Comparison of ENCODE assay signal across 11 mouse cellular contexts in the genomic region with DNA sequence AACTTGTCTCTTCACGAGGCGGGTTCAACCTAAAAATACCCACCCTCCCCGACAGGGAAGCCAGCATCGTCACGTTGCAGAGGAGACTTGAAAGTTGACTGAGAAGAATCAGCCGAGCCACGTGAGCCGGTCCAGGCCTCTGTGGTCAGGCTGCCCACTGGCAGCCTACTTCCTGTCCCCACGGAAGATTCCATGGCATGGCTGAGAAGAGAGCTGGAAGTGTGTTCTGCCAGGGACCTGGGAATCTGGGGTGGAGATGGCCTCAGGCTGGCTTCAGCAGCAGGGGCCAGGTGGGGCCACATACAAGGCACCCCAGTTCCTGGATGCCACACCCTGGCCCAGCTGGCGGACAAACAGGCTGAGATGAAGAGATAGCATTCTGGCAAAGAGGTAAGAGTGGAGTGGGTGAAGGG. TPM values are rescaled to one million over a fixed set of nuclear protein-coding genes. Genes with fewer than 3 reads are reported as not detected.
DNase-seq lines count a peak whose midpoint lies in the region; ATAC-seq lines count a peak whose summit lies in the region.
"Had no signal": no experiment of that assay in that cellular context is flagged by ENCODE, and none has a peak within 500 bp of the region (broad histone marks: within the 10 kb centered on the region; RNA-seq: fewer than 3 reads in every experiment).

No protein-coding gene starts in this region.

- H3K36me3 ChIP-seq in heart, embryonic 12.5 days: no peaks in the 10 kb centered on the region
- H3K36me3 ChIP-seq in embryonic facial prominence, embryonic 10.5 days (replicated peaks): no peaks in the 10 kb centered on the region
- H3K36me3 ChIP-seq: liver, embryonic 15.5 days had no signal

- H3K9ac ChIP-seq in heart, embryonic 12.5 days: no peak overlapping the region
- H3K9ac ChIP-seq: embryonic facial prominence, embryonic 15.5 days; liver, embryonic 15.5 days had no signal

- H3K4me2 ChIP-seq in heart, embryonic 12.5 days: no peak overlapping the region
- H3K4me2 ChIP-seq: embryonic facial prominence, embryonic 15.5 days; liver, embryonic 15.5 days had no signal

- H3K4me3 ChIP-seq in heart, embryonic 12.5 days: no peak overlapping the region
- H3K4me3 ChIP-seq in embryonic facial prominence, embryonic 10.5 days: no peak overlapping the region
- H3K4me3 ChIP-seq: embryonic facial prominence, embryonic 15.5 days; liver, embryonic 15.5 days had no signal

- 36% methylated on average over 10 of the region's 10 CpGs for WGBS in heart, embryonic 12.5 days
- 78% methylated on average over 10 of the region's 10 CpGs for WGBS in embryonic facial prominence, embryonic 10.5 days

- no peaks in the 10 kb centered on the region for H3K27me3 ChIP-seq in heart, embryonic 12.5 days (replicated peaks)
- peaks cover 8% of the 10 kb centered on the region; the same call in 1 of the 2 replicates for H3K27me3 ChIP-seq in embryonic facial prominence, embryonic 10.5 days (replicated peaks; ENCODE audit: low read depth, poor library complexity, severe bottlenecking)

- no peaks in the 10 kb centered on the region for H3K9me3 ChIP-seq in heart, embryonic 12.5 days (replicated peaks)
- no peaks in the 10 kb centered on the region for H3K9me3 ChIP-seq in embryonic facial prominence, embryonic 10.5 days
- H3K9me3 ChIP-seq: embryonic facial prominence, embryonic 15.5 days; liver, embryonic 15.5 days had no signal

- no peak for ATAC-seq in heart, embryonic 12.5 days (ENCODE audit: insufficient number of reproducible peaks, low FRiP score)
- ATAC-seq in CD4-positive, CD25-positive, alpha-beta regulatory T cell, adult 4 months: no peak
- ATAC-seq: intestine, postnatal 0 days had no signal

- DNase-seq in heart, adult 11 months: peak; percentile 97
- peak; percentile 51 for DNase-seq in 3T3-L1 (ENCODE audit: low read depth, low spot score)
- DNase-seq in embryonic facial prominence, embryonic 10.5 days (ENCODE audit: low spot score): no peak
- DNase-seq in lung, postnatal 10 days: peak; percentile 32
- DNase-seq in spleen, adult 12 weeks (ENCODE audit: low spot score): no peak
- no peak for DNase-seq in embryo, embryonic 10.5 days (ENCODE audit: low spot score)

- peaks cover 51% of the 10 kb centered on the region for H3K4me1 ChIP-seq in heart, embryonic 12.5 days (replicated peaks)
- H3K4me1 ChIP-seq in embryonic facial prominence, embryonic 10.5 days: peaks cover 44% of the 10 kb centered on the region

- no peak overlapping the region for H3K27ac ChIP-seq in heart, embryonic 12.5 days (ENCODE audit: poor library complexity, severe bottlenecking)
- H3K27ac ChIP-seq in embryonic facial prominence, embryonic 10.5 days (replicated peaks): peak overlapping the region; percentile 75; the same call in 1 of the 2 replicates
- H3K27ac ChIP-seq: liver, embryonic 15.5 days had no signal

RNA-seq across cellular contexts. Expression of a gene that starts 3.0 kb away (rescaled TPM):
- 37.2 and 37.5 TPM in 2 replicates for polyA plus RNA-seq in heart, embryonic 12.5 days (2016; fragmentation: Nextera tagmentation; extraction: Ambion mirVana)
- 23.6 and 24.9 TPM in 2 replicates for polyA plus RNA-seq in embryonic facial prominence, embryonic 10.5 days (2016; fragmentation: Nextera tagmentation; extraction: Ambion mirVana)
- polyA plus RNA-seq in CD4-positive, CD25-positive, alpha-beta regulatory T cell, adult 4 months (2017; shearing (Covaris generic)): 10 to 100 TPM; 20.6 to 24.3 TPM

RNA-seq across cellular contexts. Expression of a gene that starts 11.8 kb away (rescaled TPM):
- not detected in 2 replicates for polyA plus RNA-seq in heart, embryonic 12.5 days (2016; fragmentation: Nextera tagmentation; extraction: Ambion mirVana)
- polyA plus RNA-seq in embryonic facial prominence, embryonic 10.5 days (2016; fragmentation: Nextera tagmentation; extraction: Ambion mirVana): 0.49 and 0.67 TPM in 2 replicates
- not detected for polyA plus RNA-seq in CD4-positive, CD25-positive, alpha-beta regulatory T cell, adult 4 months (2017; shearing (Covaris generic))
- polyA plus RNA-seq: intestine, postnatal 0 days; liver, embryonic 15.5 days had no signal

RNA-seq across cellular contexts. Expression of a gene that starts 45.7 kb away (rescaled TPM):
- 23.7 and 24.4 TPM in 2 replicates for polyA plus RNA-seq in heart, embryonic 12.5 days (2016; fragmentation: Nextera tagmentation; extraction: Ambion mirVana)
- polyA plus RNA-seq in embryonic facial prominence, embryonic 10.5 days (2016; fragmentation: Nextera tagmentation; extraction: Ambion mirVana): 31.3 and 33.0 TPM in 2 replicates
- 10 to 100 TPM; 42.6 to 52.6 TPM for polyA plus RNA-seq in CD4-positive, CD25-positive, alpha-beta regulatory T cell, adult 4 months (2017; shearing (Covaris generic))

RNA-seq across cellular contexts. Expression of a gene that starts 55.2 kb away (rescaled TPM):
- 150 and 154 TPM in 2 replicates for polyA plus RNA-seq in heart, embryonic 12.5 days (2016; fragmentation: Nextera tagmentation; extraction: Ambion mirVana)
- polyA plus RNA-seq in embryonic facial prominence, embryonic 10.5 days (2016; fragmentation: Nextera tagmentation; extraction: Ambion mirVana): 264 and 272 TPM in 2 replicates
- 100 to 1,000 TPM in 1 of 2 experiments, 10 to 100 TPM in 1; 83.1 to 115 TPM for polyA plus RNA-seq in CD4-positive, CD25-positive, alpha-beta regulatory T cell, adult 4 months (2017; shearing (Covaris generic))

Comparison
In these comparisons a context has a peak if more than half of its experiments do, and no peak if none do; other contexts are left out.
1. DNase-seq: peak in heart, adult 11 months (single experiment), 3T3-L1 (single experiment) and lung, postnatal 10 days (single experiment); none in embryonic facial prominence, embryonic 10.5 days (single experiment), spleen, adult 12 weeks (single experiment) and embryo, embryonic 10.5 days (single experiment).